Mouse (Mus musculus): Measurements from ENCODE around the gene Mus81.

Gene Mus81

GRCm38 (mm10) chr19:5471846-5472245, 16.4 kb downstream of the Mus81 start:
- ATAC-seq (ENCODE audit: low TSS enrichment): no peak

DNA sequence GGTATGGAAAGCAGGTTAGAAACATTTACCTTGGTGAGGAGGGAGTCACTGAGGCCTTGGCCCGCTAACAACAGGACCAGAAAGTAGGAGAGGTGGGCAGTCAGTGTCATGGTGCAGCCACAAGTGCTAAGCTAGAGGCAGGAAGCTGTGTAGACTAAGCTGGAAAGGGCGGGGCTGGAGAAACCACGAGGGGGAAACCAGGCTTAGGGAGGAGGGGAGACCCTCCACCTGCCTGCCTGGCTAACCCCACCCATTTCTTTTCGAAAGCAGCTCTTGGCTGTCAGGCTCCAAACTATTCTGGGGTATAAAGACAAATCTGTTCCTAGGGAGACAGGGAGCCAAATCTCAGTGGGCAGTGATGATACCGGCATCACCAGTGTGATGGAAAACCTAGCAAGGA, 19.8 kb downstream of the Mus81 start, which contains the start of gene Ctsw:
Gene Ctsw, minus strand, starts transcription at position 134 of the 400 bp plus-strand sequence.
- ATAC-seq (ENCODE audit: low TSS enrichment): no peak

DNA sequence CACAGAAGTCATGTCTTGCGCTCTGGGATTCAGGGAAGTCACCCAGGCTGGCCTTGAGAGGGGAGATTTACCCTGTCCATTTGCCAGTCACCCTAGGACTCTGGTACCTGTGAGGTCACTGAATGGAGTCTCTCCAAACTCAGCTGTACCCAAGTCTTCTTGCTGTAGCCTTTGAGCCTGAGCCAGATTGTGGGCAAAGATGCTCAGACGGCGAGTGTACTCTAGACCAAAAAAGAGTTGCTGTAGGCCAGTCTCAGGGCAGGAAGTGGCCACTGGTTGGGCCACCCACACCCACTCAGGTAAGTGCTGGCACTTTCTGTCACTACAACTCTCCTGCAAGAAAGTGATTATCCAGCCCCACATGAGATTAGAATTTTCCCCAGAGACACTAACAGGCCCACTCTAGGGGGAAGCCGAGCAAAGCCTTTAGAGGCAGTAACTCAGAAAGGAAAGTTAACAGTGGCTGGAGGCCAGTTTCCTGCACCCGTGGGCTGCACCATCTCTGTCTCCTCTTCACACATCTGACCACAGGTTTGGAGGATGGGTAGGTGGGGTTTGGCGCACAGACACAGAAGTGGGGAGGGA, 21.2 kb downstream of the Mus81 start:
- ATAC-seq (ENCODE audit: low TSS enrichment): no peak

DNA sequence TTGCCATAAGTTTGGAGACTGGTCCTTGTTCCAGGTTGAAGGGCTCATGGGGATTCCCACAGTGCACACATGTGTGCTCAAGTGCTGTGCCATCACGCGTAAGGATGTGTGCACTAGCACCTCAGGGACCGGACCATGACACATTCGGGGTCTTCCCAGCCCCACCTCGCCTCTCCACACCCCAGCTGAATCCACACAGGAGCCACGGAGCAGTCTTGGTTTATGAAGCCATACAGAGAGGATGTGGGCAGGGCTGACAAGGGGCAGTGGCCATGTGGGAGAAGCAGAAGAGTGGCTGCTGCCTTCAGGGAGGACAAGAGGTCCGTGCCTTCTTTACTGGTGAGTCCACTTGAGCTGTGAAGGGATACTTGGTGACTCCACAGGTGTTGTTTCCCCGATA, 23.2 kb downstream of the Mus81 start:
- no peak for ATAC-seq (ENCODE audit: low TSS enrichment)

DNA sequence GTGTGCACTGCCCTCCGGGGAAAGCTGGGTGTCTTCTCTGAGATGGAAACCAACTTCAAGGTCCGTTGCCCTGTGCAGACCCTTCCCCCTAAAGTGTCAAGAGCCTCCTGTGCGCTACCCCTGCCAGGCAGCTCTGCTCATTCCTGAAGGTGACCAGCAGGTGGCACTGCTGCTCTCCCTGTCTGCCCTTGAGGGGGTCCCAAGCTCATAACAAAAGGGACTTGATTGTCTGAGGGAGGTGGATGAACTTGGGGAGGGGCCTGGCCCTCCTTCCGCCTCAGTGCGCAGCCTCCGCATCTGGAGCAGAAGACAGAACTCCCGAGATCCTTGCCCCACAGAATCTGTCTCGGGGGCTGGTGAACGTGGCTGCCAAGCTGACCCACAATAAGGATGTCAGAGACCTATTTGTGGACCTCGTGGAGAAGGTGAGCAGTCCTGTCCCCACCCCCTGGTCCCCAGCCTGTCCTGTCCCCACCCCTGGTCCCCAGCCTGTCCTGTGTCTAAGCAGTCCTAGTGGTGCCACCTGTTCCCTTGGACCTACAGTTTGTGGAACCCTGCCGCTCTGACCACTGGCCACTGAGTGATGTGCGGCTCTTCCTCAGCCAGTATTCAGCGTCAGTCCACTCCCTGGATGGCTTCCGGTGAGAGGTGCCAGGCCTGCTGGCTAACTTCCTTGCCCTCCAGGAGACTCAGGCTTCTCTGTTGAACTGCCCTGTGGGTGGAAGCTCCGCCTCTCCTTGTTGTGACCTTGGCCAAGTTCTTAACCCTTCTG, 24.2 kb downstream of the Mus81 start:
- no peak for ATAC-seq (ENCODE audit: low TSS enrichment)

- ATAC-seq (ENCODE audit: low TSS enrichment): no peak
These were observed 25.0 kb downstream of the Mus81 start for GRCm38 (mm10) chr19:5463212-5463611.

DNA sequence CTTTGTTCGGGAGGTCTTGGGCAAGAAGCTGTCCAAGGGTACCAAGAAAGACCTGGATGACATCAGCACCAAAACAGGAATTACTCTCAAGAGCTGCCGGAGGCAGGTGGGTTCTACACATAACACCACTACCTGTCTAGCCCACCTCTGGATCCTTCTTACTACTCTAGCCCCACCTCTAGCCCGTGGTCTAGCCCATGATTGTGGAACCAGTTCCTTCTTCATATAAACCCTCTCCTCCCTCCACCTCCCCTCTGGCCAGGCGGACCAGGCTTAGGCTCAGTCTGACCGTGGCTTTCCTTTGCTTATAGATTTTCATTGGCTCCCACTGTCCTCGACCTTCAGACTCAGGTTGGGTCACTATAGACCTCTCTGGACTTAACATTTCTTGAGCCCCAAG, 26.8 kb downstream of the Mus81 start:
- ATAC-seq (ENCODE audit: low TSS enrichment): no peak

- peak; percentile 50; the same call in 1 of the 2 replicates for ATAC-seq (ENCODE audit: low TSS enrichment)
These were observed 27.7 kb downstream of the Mus81 start, which contains the start of gene Fibp for GRCm38 (mm10) chr19:5460465-5460911. Fibp (plus strand) TSS chr19:5460615.

DNA sequence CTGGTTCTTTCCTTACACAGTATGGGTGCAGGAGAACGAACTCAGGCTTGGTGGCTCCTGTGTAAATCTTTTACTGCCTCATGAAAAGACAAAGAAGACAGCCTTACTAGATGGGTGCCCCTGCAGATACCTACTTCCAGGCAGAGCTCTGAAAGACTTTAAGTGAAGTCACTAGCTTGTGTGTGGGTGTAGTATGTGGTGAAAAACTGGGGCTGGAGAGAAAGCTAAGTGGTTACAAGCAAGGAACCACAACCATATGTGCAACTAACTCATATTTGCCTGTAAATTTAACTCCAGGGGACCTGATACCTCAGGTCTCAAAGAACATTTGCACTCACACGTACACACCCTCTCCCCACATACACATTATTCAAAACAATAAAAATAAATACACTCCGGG, 28.3 kb downstream of the Mus81 start:
- ATAC-seq (ENCODE audit: low TSS enrichment): no peak

DNA sequence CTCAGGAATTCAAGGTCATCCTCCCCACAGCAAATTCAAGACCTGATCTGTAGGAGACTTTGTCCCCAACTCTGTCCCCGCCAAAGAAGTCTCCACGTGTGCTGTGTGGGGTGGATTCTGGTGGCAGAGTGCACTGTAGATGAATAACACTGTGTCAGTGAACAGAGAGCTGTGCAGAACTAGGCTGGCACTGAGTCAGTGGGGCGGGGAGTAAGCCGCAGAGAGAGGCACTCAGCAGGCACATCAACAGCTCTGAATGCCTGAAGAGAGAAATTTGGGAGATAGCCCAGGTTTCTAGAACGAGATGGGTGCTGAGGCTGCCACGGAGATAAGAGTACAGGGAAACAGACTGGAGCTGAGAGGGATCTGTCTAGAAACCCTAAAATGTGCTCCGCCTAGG, 29.2 kb downstream of the Mus81 start:
- ATAC-seq (ENCODE audit: low TSS enrichment): peak; percentile 28; the same call in 1 of the 2 replicates

DNA sequence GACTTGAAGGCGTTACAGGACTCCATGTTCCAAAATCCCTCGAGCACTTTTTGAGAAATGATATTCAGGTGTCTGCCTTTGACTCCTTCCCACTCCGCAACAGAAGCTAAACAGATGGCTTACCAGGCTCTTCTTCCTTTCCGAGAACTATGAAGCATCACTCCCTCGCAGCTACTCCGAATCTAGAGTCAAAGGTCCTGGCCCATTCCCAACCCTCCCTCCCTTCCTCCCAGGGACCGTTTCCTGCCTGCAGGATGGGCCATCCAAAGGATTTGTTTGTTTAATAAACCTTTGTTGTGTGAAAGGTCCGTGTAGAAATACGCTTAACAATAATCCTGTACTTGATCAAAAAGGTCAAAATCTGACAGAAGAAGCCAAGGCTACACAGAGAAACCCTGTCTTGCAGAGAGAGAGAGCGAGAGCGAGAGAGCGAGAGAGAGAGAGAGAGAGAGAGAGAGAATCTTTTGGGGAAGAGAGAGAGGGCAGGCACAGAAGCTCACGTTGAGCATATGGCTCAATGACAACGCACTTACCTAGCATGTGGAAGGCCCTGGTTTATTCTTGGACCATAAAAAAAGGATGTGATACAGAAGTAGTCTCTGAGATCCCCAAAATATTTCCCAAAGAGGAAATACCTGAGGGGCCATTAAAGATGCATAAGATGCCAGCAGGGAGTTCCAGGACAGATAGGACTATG, 30.3 kb downstream of the Mus81 start, which contains the start of gene Ccdc85b:
Gene Ccdc85b, minus strand, starts transcription at position 149 of the 697 bp plus-strand sequence.
- ATAC-seq (ENCODE audit: low TSS enrichment): 0 out of 2 replicates have a peak, but pooled peaks have one; percentile 3

- ATAC-seq (ENCODE audit: low TSS enrichment): peak; percentile 74
These were observed 31.1 kb downstream of the Mus81 start for GRCm38 (mm10) chr19:5456922-5457745.

DNA sequence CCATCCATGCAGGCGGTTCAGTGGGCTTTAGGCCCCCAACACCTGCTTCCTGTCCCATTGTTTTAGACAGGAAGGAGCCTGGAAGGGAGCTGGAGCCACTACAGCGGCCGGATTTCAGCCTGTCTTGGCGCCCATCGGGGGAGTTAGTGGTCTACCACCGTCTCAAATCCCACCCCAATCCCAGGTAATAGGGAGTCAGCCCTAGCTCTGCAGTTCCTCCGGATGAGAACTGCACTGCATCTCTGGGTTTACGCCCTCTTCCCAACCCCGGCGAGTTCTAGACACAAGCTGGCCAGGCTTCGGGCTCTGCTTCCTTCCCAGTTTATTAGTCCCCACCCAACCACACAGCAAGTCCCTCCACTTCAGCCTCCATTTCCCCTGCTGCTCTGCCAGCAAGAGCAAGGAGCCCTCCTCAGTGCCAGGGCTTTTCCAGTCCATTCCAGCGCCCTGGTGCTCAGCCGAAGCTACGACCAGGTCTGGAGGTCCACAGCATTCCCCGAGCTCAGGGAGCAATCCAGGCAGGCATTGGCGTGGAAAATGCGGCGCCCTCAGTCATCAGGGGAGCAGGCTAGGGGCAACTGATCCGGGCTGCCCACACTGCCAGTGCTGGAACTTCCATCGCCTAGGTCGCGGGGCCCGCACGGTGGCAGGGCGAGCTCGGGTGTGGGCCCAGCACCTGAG, 31.8 kb downstream of the Mus81 start:
- ATAC-seq (ENCODE audit: low TSS enrichment): 0 out of 2 replicates have a peak, but pooled peaks have one; percentile 13

DNA sequence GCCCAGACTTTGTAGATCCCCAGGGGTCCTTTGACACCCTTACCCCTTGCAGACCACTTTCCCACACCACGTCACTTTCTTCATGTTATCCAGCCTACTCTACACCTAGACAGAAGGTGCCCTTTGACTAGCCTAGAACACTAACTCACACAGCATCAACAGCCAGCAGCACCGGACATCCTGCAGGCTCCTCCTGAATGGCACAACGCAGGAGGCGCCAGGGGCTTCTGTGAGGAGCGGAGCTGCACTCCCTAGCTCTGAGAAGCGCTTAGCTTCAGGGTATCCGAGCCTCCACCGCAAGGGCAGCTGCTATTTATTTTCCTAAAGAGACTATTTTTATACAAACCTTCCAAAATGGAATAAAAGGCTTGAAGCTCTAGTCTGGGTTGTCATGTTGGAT, 32.6 kb downstream of the Mus81 start:
- ATAC-seq (ENCODE audit: low TSS enrichment): no peak

GRCm38 (mm10) chr19:5455037-5455436, 33.2 kb downstream of the Mus81 start:
- no peak for ATAC-seq (ENCODE audit: low TSS enrichment)

DNA sequence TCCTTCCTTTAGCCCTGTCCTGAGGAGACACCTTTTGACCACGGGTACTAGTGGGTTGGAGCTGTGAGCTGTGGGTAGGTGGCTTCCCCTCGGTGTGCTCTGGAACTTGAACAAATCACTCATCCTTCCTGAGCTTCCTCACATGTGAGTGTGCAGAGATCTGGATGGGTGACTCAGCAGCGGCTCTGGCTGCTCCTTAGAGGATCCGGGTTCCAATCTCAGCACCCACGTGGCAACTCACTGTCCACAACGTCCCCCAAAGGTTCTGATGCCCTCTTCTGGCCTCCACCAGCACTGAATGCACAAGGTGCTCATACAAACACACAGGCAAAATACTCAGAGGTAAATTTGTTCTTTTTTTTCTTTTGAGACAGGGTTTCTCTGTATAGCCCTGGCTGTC, 36.4 kb downstream of the Mus81 start:
- no peak for ATAC-seq (ENCODE audit: low TSS enrichment)

GRCm38 (mm10) chr19:5449673-5450072, 38.5 kb downstream of the Mus81 start:
- no peak for ATAC-seq (ENCODE audit: low TSS enrichment)

GRCm38 (mm10) chr19:5448354-5449150, 39.6 kb downstream of the Mus81 start:
- no peak for ATAC-seq (ENCODE audit: low TSS enrichment)

- ATAC-seq (ENCODE audit: low TSS enrichment): peak; percentile 72; the same call in 1 of the 2 replicates
These were observed 40.5 kb downstream of the Mus81 start, which contains the start of gene Fosl1 for GRCm38 (mm10) chr19:5447515-5448353. Fosl1 (plus strand) TSS chr19:5447547.
